Mouse (Mus musculus) stomach, postnatal 0 days (tissue): Measurements from ENCODE around the gene A730061H03Rik.

Experiments
- CTCF ChIP-seq: IDR thresholded peaks from 2 replicates; pipeline ENCODE4 v1.5.1; 2016; ENCODE audit warnings: antibody characterized with exemption, low read depth, mild to moderate bottlenecking, moderate library complexity
- EP300 ChIP-seq: optimal IDR thresholded peaks from 2 replicates; pipeline ENCODE3; 2016; ENCODE audit warnings: antibody characterized with exemption

DNA sequence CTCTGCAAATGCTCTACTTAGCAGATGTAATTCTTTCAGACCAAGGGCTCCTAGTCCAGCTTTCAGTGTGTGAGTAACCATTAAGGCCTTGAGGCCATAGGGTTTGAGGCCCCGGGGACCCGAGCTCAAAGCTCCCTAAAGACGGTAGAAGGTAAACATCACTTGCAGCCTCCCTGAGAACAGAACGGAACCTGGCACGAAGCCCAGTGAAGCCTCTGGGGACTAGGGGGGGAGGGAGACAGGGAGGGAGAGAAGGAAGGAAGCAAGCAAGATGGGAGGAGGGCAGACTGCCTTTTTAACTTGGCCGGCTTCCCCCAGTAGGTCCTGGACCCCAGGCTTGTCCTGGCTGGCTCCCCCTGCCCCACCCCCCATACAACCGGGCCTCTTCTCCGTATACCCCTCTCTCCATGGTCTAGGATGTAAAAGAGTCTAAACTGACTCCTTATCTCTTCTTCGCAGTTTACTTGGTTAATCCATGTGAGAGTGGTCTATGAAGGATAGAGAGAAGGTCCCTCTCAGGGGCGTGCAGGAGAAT lies 19.4 kb downstream of the A730061H03Rik start:
- TF ChIP-seq CTCF (no peak), EP300 (no peak)
